Mouse (Mus musculus) layer of hippocampus, adult 9-10 months (tissue): ENCODE data around the gene Gtse1.
"Not testable (repeated sequence)": the region's sequence is repeated elsewhere in the genome, so short reads cannot be mapped to it uniquely, and the experiment has no call there.

Experiments used
- DNase-seq: peaks from one replicate; pipeline ENCODE4 v3.0.0; 2022; ENCODE audit warnings: low spot score

Gtse1 gene

DNA sequence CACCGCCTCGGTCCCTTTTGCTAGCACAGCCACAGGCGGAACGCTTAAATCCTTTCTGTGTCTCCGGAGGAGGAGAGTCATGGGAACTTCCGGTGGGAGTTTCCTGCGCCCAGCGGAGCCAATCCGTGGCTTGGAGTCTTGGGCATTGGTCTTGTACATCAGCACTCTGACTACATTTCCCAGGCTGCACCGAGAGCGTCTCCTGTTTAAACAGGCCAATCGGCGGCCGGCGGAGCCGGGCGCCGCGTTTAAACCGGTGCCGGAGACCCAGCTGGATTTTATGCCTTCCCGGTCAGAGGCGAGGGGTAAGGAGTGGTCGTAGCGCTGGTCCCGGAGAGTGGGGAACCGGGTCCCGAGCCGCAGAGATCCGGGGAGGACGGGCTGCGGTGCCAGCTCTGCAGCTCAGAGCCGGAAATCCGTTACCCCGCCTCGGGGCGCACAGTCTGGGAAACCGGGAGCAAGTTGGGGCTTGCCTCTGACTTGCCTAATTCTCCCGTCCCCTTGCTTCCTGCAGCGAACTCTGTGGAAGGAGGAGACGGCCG lies at the start of gene Gtse1:
Gtse1 (plus strand) TSS at position 256 of the 542 bp plus-strand sequence.
- peak; percentile 95 for DNase-seq

DNA sequence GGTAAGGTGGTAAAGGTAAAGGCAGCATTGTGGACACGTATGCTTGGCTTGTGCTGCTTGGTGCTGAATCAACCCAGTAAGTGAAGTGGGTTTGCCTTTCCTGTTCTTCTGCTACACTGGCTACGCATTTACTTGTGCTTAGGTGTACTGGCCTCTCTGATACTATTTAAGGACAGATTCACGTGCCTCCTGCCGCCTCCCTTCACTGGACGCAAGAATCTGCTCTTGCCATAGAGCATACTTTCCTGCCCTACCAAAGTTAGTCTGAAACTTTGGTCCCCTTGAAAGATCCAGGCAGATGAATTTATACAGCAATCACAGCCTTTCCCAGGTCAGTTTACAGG lies 49.1 kb upstream of the Gtse1 start:
- DNase-seq: no peak

DNA sequence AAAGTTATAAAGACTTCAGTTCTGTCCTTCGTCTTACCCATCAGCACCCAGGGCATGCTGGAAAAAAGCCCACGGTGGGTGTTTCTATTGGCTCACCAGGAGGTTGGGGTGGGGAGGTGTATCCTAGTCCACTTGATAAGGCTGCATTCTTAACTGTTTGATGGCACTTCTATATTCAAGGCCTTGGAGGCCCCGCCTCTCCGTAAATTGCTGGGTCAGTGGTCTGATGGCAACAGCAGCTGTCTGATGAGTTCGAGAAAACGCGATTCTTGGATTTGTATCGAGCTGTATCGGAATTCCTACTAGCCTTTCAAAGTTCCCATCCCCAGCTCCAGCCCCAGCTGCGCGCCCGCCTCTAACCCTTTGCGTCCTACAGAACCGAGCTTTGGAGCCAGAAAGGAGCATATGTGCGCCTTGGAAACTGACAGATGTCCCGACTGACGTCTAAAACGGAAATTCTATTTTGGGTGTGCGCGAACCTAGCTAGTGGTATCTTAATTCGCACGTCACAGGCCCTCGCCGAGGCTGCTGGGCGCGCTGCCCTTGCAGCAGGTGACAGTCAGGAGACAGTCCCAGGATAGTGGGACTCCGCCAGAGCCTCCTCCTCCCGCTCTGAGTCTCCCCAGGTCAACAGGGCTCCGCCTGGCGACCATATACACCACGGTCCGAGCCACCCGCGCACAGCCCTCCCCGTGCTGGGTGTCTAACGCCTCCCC lies 48.6 kb upstream of the Gtse1 start:
- peak; percentile 77 for DNase-seq

DNA sequence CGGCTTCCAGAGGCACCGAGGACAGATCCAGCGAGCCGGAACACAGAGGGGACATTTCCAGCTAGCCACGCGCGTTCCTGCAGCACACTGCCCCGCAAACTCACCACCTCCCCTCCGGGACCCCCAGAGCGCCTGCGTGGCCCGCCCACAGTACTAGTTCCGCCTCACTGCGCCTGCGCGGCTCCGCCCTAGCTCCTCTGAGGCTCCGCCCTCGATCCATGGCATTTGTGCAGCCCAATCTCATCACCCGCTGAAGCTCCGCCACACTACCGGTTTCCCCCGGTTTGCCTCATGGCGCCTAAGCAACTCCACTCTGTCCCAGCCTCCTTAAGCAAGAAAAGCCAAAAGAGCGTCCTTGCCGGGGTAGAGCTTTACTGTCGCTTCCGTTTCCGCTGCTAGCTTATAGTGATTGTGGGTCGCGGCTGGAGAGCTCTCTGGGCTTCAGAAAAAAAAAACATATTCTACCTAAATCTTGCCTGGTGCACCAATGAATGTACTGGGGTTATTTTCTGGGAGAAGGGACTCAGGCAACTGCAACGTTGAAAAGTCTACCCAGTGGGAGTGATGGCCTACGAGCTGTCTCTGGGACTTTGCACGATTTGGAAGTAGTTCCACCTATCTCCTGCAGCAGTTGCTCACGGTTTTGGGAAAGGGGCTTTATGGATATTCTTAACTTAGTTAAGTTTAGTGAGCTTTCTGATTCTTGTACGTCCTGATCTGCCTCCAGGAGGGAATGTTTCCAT lies 47.8 kb upstream of the Gtse1 start, which contains the start of gene Cdpf1:
Cdpf1 (minus strand) TSS at position 163 of the 743 bp plus-strand sequence.
- peak; percentile 98 for DNase-seq

DNA sequence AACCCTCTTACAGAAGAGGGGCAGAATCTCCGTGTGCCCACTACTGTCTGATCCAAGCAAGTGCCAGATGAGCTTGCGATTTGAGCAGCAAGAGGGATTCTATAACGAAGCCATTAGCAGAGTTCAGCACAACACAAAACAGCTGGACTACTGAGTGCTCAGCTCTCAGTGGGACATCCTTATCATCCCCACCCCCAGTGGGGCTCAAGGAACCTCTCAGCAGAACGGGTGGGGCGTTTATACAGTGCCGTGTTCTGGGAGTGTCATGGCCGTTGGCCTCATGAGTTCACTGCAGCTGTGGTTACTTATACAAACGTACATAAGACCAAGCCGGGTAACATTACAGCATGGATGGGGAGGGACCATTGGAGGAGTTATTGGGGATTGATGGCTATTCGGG lies 46.1 kb upstream of the Gtse1 start:
- no peak for DNase-seq

DNA sequence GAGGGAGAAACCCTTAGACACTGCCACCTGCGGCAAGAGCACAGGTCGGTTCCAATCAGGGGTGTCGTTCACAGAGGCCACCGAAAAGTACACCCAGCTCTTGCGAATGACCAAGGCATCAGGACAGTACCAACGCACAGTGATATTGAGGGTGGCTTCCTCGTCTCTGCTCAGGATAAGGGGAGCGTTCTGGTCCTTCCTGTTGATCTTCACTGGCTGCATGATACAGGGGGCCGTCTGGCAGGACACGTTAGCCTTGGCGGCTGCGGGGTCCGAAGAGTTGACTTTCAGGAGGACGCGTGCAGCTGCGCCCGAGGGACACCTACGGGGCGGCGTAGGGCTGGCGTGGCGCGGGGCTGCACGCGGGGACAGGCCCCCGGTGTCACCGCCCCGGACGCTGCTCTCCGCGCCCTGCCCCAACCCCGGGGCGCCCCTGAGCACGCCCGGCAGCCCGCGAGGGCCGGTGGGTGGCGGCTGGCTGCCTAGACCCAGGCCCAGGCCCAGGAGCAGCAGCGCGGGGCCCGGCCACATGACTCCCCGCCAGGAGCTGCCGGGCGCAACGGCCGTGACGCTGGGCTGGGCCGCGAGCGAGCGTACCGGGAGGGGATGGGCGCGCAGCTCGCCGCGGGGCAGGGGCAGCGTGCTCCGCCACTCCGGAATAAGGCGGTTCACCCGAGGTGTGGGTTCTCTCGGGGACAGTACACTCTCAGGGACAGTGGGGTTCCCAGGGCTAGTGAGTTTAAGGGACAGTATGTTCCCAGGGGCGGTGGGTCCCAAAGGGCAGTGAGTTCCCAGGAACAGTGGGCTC lies 38.1 kb upstream of the Gtse1 start, which contains the start of gene Pkdrej:
Pkdrej (minus strand) TSS at position 532 of the 808 bp plus-strand sequence.
- DNase-seq: no peak

DNA sequence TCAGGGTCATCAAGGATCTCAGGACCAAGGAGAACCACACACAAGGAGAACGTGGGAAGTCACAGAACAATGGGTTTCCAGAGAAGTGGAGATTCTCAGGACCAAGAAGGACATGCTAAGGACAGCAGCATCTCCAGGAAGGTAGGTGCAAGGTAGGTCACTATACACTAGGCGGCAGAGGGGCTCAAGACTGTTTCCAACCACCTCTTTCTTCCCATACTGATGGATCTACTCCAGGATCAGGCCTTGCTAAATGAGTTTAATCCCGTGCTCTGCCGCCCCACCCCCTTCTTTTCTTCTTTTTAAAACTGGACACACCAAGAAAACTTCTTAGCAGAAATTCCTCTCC lies 37.6 kb upstream of the Gtse1 start:
- no peak for DNase-seq

DNA sequence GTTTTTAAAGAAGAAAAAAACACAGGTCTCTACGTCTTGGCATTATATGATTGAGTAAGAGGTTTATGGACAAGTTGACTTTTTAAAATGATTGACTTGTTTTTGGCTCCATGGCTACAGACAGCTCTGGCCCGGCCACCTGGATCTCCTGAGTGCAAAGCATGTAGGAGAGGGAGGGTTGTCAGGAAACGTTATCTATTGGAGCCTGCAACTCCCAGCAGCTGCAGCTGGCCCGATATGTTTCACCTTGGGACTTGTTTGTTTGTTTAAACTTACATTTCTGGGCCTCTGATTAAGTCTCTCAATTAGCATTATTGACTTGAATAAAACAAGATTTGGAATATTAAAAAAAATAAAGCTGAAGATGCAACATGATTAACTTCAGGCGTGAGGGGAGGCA lies 32.9 kb upstream of the Gtse1 start:
- DNase-seq: no peak

DNA sequence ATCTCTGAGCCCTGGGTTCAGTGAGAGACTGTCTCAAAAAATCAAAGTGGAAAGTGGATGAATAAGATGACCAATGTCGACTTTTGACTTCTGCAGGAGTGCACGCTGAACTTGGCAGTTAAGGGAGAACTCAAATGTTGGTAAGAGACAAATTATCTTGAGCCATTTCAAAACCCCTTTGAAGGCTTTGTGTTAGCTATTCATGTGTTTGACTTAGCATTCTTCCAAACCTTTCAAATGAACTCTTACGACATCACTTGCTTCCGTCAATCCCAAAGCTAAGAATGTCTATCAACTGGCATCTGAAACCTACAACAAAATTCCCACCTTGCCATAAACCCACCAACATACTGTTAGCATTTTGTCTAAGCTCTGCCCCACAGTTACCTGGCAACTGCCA lies 31.5 kb upstream of the Gtse1 start:
- no peak for DNase-seq

DNA sequence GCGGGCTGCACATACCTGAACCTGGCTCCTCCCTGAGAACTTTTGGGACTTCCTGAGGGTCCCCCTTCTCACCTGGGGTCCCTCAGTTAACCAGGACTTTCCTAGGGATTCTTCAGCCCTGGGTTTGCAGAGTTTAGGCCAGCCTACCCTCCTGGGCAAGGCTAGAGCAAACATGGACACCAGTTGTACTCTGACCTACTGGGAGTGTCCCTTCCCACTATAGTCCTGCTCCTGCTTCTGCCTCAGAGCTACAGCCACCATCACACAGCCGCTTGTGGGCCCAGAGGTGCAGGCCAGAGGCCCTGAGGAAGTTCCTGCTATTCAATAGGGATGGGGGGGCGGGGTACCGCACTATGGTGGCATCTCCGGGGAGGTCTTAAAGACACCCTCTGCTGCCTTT lies 30.1 kb upstream of the Gtse1 start:
- no peak for DNase-seq

DNA sequence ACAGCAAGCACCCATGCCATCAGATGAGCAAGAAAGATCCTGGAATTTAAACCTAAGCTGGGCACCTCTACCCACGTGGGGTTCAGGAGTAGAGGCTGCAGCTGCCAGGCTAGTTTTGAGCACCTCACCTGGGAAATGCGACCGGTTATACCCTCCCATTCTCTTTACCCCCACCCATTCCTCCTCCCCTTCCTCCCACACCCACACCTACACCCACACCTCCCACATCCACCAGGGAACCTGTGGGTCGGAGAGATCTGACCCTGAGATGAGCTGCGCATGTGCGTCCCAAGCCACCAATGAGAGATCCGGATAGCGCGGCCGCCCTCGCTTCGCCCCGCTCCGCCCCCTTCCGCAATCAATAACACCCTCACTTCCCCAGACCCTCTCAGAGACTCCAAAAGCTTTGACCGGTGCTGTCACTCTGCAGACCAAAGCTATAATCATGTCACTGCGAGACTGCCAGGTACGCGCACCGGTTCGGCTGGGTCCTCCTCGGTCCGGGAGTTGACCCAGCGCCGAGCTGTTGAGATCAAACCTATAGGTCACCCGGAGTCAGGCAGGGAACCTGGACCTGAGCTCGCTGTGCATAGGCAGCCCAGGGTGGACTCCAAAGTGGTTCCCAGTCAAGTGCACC lies 27.5 kb upstream of the Gtse1 start, which contains the start of gene Ttc38:
Ttc38 (plus strand) TSS at position 353 of the 637 bp plus-strand sequence.
- peak; percentile 65 for DNase-seq

DNA sequence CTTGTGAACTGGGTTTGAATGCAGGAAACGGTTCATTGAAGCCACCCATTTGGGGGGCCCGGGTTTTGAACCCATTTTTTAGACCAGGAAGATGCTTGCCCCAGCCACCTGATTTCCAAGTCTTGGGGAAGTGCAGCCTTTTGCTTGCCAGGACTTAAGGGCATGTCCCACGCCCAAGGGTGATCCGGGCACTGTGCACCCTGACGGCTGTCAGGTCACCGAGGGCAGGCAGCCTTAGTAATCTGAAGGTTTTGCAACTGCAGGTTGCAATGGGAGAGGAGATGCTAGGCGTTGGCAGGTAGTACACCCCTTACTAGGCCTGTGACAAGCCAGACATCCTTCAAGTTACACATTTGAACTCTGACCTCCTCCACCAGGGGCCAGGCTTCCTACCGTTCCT lies 26.9 kb upstream of the Gtse1 start:
- DNase-seq: no peak

DNA sequence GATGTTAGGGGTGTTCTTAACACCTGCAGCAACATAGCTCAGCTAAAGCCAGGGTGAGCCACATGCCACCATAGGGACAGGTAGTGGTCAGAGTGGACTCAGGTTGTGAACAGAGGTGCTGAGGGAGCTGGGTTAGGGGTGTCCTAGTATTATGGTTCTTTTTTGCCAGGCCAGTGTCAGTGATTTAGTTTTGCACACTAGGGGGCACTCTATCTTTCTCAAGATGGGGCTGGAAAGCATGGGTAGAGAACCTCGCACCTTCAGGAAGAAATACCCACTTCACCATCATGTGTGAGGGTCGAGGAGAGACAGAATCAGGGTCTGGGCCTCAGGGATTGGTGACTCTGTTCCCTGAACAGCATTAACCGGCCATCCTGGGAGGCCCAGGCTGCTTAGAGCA lies 24.2 kb upstream of the Gtse1 start:
- no peak for DNase-seq

DNA sequence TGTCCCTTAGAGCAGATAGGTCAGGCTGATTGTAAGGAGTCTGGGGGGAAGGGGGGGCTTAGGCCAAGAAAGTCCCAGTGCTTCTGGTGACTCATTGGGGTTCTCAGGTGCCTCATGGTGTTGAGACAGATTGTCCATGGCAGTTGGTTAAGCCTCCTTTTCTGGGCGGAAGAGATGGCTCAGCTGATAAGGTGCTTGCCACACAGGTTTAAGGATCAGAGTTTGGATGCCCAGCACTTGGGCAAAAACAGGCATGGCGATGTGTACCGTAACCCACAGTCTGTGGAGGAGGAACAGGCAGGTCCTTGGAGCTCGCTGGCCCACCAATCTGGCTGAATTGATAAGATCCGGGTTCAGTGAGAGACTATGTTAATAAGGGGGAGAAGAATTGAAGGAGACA lies 22.7 kb upstream of the Gtse1 start:
- DNase-seq: no peak

DNA sequence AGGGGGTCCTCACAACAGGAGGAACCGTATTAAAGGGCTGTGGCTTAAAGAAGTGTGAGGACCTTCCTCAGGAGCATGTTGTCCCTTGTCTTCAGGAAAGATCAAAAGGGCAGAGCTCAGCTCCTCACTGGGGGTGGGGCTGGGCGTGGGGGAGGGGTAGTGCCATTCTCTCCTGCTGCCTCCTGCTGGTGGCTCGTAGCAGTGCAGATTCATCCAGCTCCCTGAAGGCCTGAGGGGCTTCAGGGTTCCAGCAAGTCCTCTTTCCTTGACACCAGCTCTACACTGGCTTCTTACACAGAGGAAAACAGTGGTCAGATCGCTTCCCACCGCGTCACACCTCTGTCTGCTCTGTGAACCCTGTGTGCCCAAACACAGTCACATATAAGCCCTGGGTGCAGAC lies 18.6 kb upstream of the Gtse1 start:
- DNase-seq: no peak

DNA sequence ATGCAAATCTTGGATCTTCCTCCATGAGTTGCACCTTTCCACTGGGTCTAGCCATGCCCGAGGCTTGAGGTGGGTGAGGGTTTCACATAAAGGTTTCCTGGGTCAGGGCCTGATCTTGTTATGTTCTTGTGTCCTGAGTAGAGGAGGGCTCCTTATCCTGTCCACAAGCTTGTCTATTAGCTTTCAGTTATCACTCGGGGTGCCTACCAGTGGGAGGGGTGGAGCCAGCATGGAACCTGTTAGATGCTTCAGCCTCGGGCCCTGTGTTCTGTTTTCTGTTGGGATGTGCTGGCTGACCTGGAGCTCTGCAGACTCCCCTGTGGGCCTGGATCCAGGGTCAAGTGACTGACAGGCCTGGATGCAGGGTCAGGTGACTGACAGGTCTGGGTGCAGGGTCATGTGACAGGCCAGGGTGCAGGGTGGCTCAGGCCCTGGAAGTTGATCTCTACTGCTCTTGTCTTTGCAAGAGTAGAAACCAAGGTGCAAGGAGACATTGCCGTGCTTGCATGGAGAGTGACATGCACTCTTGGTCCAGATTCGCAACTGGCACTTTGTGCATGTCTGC lies 17.7 kb upstream of the Gtse1 start:
- DNase-seq: no peak

DNA sequence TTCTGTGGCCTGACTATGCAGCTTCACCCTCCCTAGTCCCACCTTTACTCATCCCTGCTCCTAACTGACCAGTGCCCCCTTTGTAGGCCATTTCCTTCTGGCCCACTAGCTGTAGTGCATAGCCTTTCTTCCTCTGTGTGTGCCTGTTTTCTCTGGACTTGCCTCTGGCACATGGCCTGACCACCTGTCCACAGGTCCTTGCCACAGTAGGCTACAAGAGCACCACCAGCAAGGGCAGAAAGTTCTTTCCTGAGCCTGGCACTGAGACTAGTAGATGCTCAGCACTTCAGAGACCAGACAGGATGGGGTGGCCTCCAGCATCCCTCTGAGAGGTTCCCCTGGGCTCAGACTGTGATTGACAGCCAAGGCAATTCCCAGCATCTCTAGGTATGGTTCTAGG lies 14.5 kb upstream of the Gtse1 start:
- no peak for DNase-seq

DNA sequence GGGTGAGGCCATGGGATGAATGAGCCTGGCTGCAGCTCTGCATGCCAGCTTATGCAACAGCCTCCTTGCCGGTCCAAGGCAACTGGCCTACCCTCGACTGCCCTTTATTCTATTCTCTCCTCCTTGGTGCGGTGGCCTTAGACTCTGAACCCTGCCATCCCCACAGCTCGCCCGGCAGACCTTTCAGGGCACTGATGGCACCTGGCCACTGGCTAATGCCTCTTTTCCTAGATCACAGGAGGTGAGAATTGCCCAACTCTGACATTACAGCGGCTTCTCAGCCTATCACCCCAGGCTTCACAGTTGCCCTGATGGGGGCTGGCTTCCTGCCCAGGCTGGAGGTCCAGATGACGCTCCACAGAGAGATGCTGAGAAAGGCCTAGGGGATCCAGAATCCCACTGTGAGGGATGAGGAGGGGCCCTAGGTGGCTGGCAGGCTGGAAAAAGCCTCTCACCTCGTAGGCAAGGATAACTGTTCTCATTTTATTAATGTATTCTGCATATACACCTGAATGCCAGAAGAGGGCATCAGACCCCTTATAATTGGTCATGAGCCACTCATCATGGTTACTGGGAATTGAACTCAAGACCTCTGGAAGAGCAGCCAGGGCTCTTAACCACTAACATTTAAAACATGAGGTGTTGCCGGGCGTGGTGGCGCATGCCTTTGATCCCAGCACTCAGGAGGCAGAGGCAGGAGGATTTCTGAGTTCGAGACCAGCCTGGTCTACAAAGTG lies 7.7 kb upstream of the Gtse1 start:
- DNase-seq: no peak

DNA sequence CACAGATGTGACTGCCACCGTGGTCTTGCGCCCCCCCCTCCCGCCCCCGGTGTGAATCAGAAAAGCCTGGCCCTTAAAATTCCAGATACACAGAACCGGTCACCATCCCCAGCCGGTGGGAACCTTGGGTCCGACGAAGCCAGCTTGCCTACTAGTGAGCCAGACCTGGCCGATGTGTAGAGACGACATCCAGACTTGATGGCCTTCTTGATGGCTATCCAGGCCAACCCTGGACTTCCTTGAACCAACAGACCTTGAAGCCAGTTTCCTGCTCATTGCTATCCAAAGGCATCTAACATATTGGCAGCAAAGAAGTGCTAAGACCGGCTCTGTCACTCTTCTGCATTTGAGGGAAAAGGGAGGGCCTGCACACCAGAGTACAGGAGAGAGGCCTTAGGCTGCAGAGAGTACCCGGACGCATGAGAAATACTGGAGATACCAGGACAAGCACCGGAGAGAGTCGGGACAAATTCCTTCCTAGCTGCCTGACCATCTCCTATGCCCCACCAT lies 510 bp upstream of the Gtse1 start:
- DNase-seq: peak; percentile 20

DNA sequence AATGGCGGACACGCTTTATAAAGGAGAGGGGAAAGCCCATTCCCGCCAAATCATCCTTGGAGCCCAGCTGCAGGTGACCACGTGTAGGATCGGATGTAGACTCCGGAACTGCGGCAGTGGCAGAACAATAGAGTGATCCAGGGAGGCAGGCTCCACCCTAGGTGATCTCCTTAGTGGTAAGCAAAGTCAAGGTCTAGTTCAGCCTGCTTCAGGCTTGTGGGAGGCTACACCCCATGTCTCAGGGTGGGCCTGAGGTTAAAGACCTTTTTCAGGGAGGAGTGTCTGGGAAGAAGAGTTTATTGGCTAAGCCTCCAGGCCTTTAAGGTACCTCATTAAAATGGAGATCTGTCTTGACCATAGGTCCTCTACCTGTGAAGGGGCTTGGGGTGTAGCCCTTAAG lies 6.4 kb downstream of the Gtse1 start:
- not testable (repeated sequence) for DNase-seq

DNA sequence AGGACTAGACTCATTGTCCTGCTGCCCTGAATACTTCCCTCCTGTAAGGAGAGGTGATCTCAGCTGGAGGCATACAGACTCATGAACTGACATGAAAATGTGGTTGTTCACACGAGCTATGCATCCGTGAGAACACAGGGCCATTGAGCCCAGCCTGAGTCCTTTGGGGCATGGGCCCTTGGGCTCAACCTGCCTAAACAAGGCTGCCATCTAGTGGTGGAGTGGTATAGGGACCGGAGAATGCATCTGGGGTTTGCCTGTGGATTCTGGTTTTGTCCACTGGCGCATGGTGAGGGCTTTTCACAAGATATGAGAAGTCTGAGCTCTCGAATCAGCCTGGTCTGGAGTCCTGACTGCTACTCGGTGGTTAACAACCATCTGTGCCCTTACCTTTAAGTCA lies 8.2 kb downstream of the Gtse1 start:
- peak; percentile 60 for DNase-seq
